Mouse (Mus musculus) lung, embryonic 14.5 days (tissue): Measurements from ENCODE around the gene Gsdme. TPM values are rescaled to one million over a fixed set of nuclear protein-coding genes. Genes with fewer than 3 reads are reported as not detected.

Experiments
- ATAC-seq: fragments of 200-750 bp; cut with Nextera tagmentation; 2 replicates; pipeline ENCODE4 v1.8.0; 2017; ENCODE audit warnings: mild to moderate bottlenecking, moderate TSS enrichment, moderate library complexity; ENCODE audit not compliant: insufficient read depth
- DNase-seq: peaks from one replicate; pipeline ENCODE4 v3.0.0-alpha.2; 2015
- H3K27ac ChIP-seq: fragments of 300-500 bp; sonication (generic); 2 replicates; pipeline ENCODE4 v1.5.1; 2014; ENCODE audit warnings: low read depth, mild to moderate bottlenecking, moderate library complexity
- H3K27me3 ChIP-seq: fragments of 300-500 bp; sonication (generic); 2 replicates; pipeline ENCODE4 v1.6.1; 2014; ENCODE audit warnings: low read length, control low read depth; ENCODE audit not compliant: insufficient read depth
- H3K36me3 ChIP-seq: fragments of 300-500 bp; sonication (generic); 2 replicates; pipeline ENCODE4 v1.6.1; 2014; ENCODE audit warnings: control low read depth; ENCODE audit not compliant: insufficient read depth
- H3K4me1 ChIP-seq: fragments of 300-500 bp; sonication (generic); 2 replicates; pipeline ENCODE4 v1.6.1; 2014; ENCODE audit warnings: antibody characterized with exemption, control low read depth; ENCODE audit not compliant: insufficient read depth
- H3K4me2 ChIP-seq: fragments of 300-500 bp; sonication (generic); 2 replicates; pipeline ENCODE4 v1.6.1; 2014; ENCODE audit warnings: mild to moderate bottlenecking
- H3K4me3 ChIP-seq: fragments of 300-500 bp; sonication (generic); 2 replicates; pipeline ENCODE4 v1.5.1; 2014; ENCODE audit warnings: low read depth, low read length
- H3K9ac ChIP-seq: fragments of 300-500 bp; sonication (generic); 2 replicates; pipeline ENCODE4 v1.6.1; 2014
- H3K9me3 ChIP-seq: fragments of 300-500 bp; sonication (generic); 2 replicates; pipeline ENCODE4 v1.6.1; 2016; ENCODE audit warnings: low read depth, low read length, control low read depth
- CTCF ChIP-seq: IDR thresholded peaks from 2 replicates; pipeline ENCODE4 v1.5.1; 2016; ENCODE audit warnings: antibody characterized with exemption, low read depth
- WGBS: fragments of 180-500 bp; shearing (Covaris S2); extraction: QIAGEN DNeasy Blood & Tissue Kit; methylation state at CpG from one replicate; pipeline ENCODE4 v1.1.7; 2014; 5-methylcytosine and 5-hydroxymethylcytosine counted together
- polyA plus RNA-seq: library from polyadenylated mRNA; unstranded; fragments of >200 nt; fragmentation: Nextera tagmentation; extraction: Ambion mirVana; gene quantifications from 2 replicates; pipeline ENCODE4 v1.2.1, GENCODE M21; 2014

The Gsdme gene
- polyA plus RNA-seq, 1 experiment from 2014 or later, result 43.3 TPM

DNA sequence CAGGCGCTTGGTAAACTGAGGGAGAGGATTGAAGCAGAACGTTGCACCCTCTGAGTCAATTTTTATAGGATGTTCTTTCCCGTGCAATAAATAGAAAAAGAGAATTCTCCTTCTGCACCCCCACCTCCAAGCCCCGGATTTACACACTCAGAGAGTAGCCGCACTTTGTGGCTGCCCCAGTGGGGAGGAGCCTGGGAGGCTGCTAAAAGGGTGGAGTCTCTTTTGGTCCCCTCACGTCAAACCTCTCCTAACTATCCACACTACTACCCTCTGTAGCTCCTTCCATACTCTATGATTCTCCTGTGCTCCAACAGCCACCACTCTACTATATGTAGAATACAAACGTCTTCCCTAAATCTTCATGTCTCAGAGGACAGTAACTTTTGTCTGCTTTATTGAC is 1.4 kb downstream of the Gsdme start:
- H3K4me1 ChIP-seq, result no peaks in the 10 kb centered on the region
- 29% methylated on average over 7 of the region's 7 CpGs for WGBS
- ATAC-seq (no peak), DNase-seq (no peak)
- TF ChIP-seq CTCF, result no peak
- H3K4me2 ChIP-seq, result peak overlapping the region; percentile 74
- no peak overlapping the region for H3K27ac ChIP-seq
- H3K27me3 ChIP-seq, result no peaks in the 10 kb centered on the region
- no peaks in the 10 kb centered on the region for H3K9me3 ChIP-seq
- peak overlapping the region; percentile 48; the same call in 1 of the 2 replicates for H3K4me3 ChIP-seq
- H3K36me3 ChIP-seq, result no peaks in the 10 kb centered on the region
- H3K9ac ChIP-seq, result 0 out of 2 replicates have a peak overlapping the region, but pooled peaks have one; percentile 56

DNA sequence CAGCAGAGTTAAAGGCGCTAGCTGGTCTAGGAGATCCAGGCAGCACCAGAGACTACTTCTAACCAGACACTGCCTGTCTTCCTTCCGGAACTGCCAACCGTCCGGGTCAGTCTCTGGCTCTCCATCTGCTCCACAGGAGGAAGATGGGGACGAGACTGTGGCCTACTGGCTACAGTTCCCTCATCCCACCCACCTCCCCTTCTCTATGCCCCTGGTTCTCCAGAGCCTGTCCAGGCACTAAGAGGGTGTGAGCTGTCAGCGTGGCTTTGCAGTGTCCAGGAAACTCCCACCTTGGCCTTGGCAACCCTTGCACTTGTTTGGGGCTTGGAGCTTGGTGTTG is 1.8 kb downstream of the Gsdme start:
- no peak for TF ChIP-seq CTCF
- peak overlapping the region; percentile 74 for H3K4me2 ChIP-seq
- no peaks in the 10 kb centered on the region for H3K4me1 ChIP-seq
- 2% methylated on average over 6 of the region's 6 CpGs for WGBS
- H3K9me3 ChIP-seq, result no peaks in the 10 kb centered on the region
- DNase-seq (no peak), ATAC-seq (no peak; the same call in 1 of the 2 replicates)
- peak overlapping the region; percentile 48 for H3K4me3 ChIP-seq
- no peak overlapping the region for H3K27ac ChIP-seq
- peak overlapping the region; percentile 56 for H3K9ac ChIP-seq
- H3K36me3 ChIP-seq, result no peaks in the 10 kb centered on the region
- H3K27me3 ChIP-seq, result no peaks in the 10 kb centered on the region

DNA sequence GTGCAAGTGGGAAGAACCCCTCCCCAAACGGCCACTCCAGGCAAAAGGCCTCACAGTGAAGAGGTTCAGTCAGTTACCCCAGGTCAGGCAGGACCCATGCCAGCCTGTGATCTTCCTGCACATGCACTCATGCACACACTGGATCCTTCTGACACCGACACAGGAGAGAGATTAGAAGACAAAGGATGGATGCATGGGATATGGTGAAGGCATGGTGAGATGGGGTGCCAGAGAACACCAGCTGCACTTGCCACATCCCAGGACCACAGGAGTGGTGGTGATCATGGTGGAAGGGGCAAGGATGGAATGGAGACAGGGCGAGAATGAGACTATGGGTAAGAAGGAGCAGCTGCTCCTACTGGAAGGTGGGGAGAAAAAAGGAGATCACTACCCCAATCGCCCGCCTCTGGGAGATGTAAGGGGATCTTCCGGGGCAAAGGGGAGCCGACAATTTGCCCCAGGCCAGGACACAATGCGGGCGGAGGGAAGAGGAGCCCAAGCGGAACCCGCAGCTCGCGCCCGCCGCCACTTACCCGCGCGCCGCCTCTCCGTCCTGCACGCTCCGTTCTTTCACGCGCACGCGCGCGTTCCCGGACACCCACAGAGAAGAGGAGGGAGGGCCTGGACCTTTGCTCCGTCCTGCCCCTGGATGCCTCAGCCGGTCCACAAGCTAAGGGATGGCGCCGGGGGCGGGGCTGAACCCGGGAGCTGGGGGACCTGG is 2.3 kb downstream of the Gsdme start:
- Histone ChIP-seq H3K27ac (no peak overlapping the region), H3K9ac (peak overlapping the region; percentile 56), H3K9me3 (no peaks in the 10 kb centered on the region), H3K27me3 (no peaks in the 10 kb centered on the region), H3K36me3 (no peaks in the 10 kb centered on the region), H3K4me3 (peak overlapping the region; percentile 48), H3K4me2 (peak overlapping the region; percentile 74), H3K4me1 (no peaks in the 10 kb centered on the region)
- DNase-seq (peak; percentile 88), ATAC-seq (peak; percentile 90)
- no peak for TF ChIP-seq CTCF
- WGBS, result 3% methylated on average over 35 of the region's 35 CpGs

DNA sequence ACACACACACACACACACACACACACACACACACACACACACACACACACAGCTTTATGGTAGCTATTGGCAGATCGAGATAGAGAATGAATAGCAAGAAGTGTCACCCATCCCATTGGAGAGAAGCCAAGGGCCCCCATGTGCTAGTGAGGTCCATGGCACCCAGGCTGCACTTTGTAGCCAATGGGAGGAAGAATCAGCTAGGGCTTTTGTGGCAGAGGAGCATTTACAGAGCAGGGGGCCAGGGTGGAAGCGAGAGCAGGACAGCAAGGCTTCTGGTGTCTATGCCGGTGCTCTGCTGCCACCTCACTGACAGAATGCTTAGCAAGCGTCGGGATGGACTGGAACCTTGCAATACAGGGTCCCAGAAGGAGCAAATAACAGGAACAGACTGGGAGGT is 8.3 kb downstream of the Gsdme start:
- Histone ChIP-seq H3K4me3 (no peak overlapping the region), H3K4me2 (no peak overlapping the region)
- WGBS, result 45% methylated on average over 5 of the region's 5 CpGs

DNA sequence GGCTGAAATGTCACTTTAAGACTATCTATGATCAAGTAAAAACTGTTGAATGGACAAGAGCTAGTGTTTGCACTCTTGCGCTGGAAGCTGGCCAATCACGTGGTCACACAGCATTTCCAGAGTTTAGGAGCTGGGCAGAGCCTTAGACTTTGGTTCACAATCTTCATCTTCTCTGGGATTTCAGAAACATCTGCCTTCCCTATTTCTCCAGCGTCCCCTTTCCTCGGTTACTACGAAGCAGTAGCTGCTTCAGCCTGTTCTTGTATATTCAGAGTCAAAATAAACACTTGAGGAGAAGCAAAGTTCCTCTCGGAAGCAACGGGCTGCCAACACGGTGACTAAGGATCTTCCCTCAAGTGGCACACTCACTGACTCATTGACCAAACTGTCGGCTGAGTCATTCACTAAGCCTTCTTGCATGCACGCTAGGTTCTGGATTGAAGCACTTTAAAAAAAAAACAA is 8.9 kb downstream of the Gsdme start:
- DNase-seq, result peak; percentile 83

More for the DNA sequence above, 8.3 kb downstream of the Gsdme start:
- Histone ChIP-seq H3K27me3 (no peaks in the 10 kb centered on the region), H3K4me1 (peaks cover 5% of the 10 kb centered on the region), H3K9me3 (no peaks in the 10 kb centered on the region), H3K9ac (no peak overlapping the region), H3K36me3 (no peaks in the 10 kb centered on the region), H3K27ac (no peak overlapping the region)
- ATAC-seq, result peak; percentile 14; the same call in 1 of the 2 replicates
- TF ChIP-seq CTCF, result no peak
- DNase-seq, result peak; percentile 3

DNA sequence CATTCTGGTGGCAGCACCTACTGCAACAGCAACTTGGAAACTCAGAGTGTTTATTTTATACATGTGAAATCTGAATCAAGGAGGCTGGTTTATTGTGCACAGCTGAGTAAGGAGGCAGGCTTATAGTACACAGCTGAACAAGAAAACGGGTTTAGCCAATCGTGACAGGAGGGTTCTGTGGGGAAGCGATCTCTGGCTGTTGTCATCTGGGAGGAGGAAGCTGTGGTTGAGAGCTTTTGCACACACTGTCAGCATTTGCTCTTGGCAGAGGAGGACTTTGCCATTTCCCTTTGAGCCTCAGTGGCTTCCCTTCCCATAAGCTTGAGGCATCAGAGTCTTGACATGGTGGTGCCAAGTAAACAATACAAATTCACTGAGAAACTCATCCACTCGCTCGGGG is 11.0 kb downstream of the Gsdme start:
- Histone ChIP-seq H3K27ac (no peak overlapping the region), H3K4me3 (no peak overlapping the region), H3K4me1 (peaks cover 5% of the 10 kb centered on the region), H3K9me3 (no peaks in the 10 kb centered on the region), H3K27me3 (no peaks in the 10 kb centered on the region), H3K9ac (no peak overlapping the region), H3K36me3 (no peaks in the 10 kb centered on the region), H3K4me2 (no peak overlapping the region)
- no peak for ATAC-seq
- DNase-seq, result peak; percentile 22
- 41% methylated on average over 5 of the region's 5 CpGs for WGBS
- no peak for TF ChIP-seq CTCF

More for the DNA sequence above, 8.9 kb downstream of the Gsdme start:
- TF ChIP-seq CTCF, result no peak
- Histone ChIP-seq H3K4me2 (peak overlapping the region; percentile 46), H3K9ac (no peak overlapping the region), H3K4me1 (peaks cover 5% of the 10 kb centered on the region), H3K27ac (0 out of 2 replicates have a peak overlapping the region, but pooled peaks have one; percentile 8), H3K4me3 (no peak overlapping the region; the same call in 1 of the 2 replicates), H3K36me3 (no peaks in the 10 kb centered on the region), H3K27me3 (no peaks in the 10 kb centered on the region), H3K9me3 (no peaks in the 10 kb centered on the region)
- 15% methylated on average over 10 of the region's 10 CpGs for WGBS
- peak; percentile 47; the same call in 1 of the 2 replicates for ATAC-seq

DNA sequence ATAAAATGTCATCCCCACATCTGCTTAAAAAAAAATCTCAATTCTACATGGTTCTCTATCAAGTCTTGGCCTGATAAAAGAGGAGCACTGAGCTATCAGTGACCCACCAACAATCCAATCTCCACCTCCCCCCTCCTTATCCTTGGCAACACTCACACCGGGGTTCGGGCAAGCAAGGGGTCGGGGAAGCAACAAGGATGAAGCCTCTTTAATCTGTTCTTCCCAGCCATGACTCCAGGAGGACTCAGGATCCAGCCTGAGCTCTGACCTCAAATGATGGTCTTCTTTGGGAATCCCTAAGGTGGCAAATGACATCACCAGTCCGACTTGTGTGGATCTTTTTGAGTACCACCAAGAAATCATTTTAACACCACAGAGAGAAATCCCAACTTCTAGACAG is 15.9 kb downstream of the Gsdme start:
- Histone ChIP-seq H3K27ac (no peak overlapping the region), H3K4me1 (peaks cover 5% of the 10 kb centered on the region; the same call in 1 of the 2 replicates), H3K4me3 (no peak overlapping the region), H3K4me2 (no peak overlapping the region), H3K9me3 (no peaks in the 10 kb centered on the region), H3K9ac (no peak overlapping the region), H3K36me3 (no peaks in the 10 kb centered on the region), H3K27me3 (no peaks in the 10 kb centered on the region)
- 83% methylated on average over 4 of the region's 4 CpGs for WGBS
- no peak for TF ChIP-seq CTCF
- ATAC-seq, result no peak
- no peak for DNase-seq
